8 mouse cellular contexts compared by ENCODE assay signal in genomic region chr11:55077331-55078231, GRCm38 (mm10). TPM values are rescaled to one million over a fixed set of nuclear protein-coding genes. Genes with fewer than 3 reads are reported as not detected.
DNase-seq lines count a peak whose midpoint lies in the region; ATAC-seq and TF ChIP-seq lines count a peak whose summit lies in the region.

Gene Ccdc69, minus strand, starts transcription at chr11:55078131.

- H3K9ac ChIP-seq in ES-Bruce4 (ENCODE audit: low read depth, poor library complexity, severe bottlenecking), result peak within 1 kb of the TSS; percentile 70
- H3K9ac ChIP-seq in forebrain, embryonic 11.5 days (ENCODE audit: low read length), result peak within 1 kb of the TSS; percentile 60

- no peak within 1 kb of the TSS for H3K27ac ChIP-seq in ES-Bruce4 (ENCODE audit: insufficient read depth, low read length)
- no peak within 1 kb of the TSS for H3K27ac ChIP-seq in forebrain, embryonic 11.5 days (ENCODE audit: low read depth, low read length)

- peak; percentile 73 for DNase-seq in brain, embryonic 14.5 days (ENCODE audit: low read depth)
- DNase-seq in forebrain, embryonic 11.5 days (ENCODE audit: low spot score), result peak; percentile 72
- DNase-seq in heart, postnatal 25 days (ENCODE audit: low spot score), result peak; percentile 57
- peak; percentile 18 to 22 for DNase-seq in left cerebral cortex, postnatal 36 days (ENCODE audit: low spot score in 2 of 2)
- DNase-seq in right cerebral cortex, postnatal 14 days, result peak; percentile 32
- DNase-seq in yolk sac, embryonic 10.5 days (ENCODE audit: low spot score), result peak; percentile 58

- no peaks in the 10 kb centered on the region for H3K9me3 ChIP-seq in ES-Bruce4 (replicated peaks; ENCODE audit: control insufficient read depth, insufficient read depth, low read length, poor library complexity, severe bottlenecking)
- H3K9me3 ChIP-seq in forebrain, embryonic 11.5 days (ENCODE audit: control insufficient read depth, low read length), result no peaks in the 10 kb centered on the region

- no peak for TF ChIP-seq POLR2A in ES-Bruce4 (IDR thresholded peaks at IDR 0.05; ENCODE audit: insufficient read depth, low read length)
- TF ChIP-seq POLR2A in brain, embryonic 14.5 days (IDR thresholded peaks at IDR 0.05; ENCODE audit: borderline replicate concordance, extremely low read depth, insufficient read depth, insufficient read length, poor library complexity, severe bottlenecking), result no peak

- ATAC-seq in forebrain, embryonic 11.5 days (replicated peaks; ENCODE audit: low FRiP score), result peak; percentile 63
- ATAC-seq in megakaryocyte-erythroid progenitor cell, adult 5-6 weeks (replicated peaks; ENCODE audit: low FRiP score, low TSS enrichment, poor library complexity, severe bottlenecking), result peak; percentile 89

- under 1% methylated on average over 49 of the region's 50 CpGs for WGBS in forebrain, embryonic 11.5 days

- H3K36me3 ChIP-seq in ES-Bruce4 (ENCODE audit: control insufficient read depth, insufficient read depth, low read length, poor library complexity, severe bottlenecking), result no peaks in the 10 kb centered on the region
- no peaks in the 10 kb centered on the region for H3K36me3 ChIP-seq in forebrain, embryonic 11.5 days (ENCODE audit: control insufficient read depth, insufficient read depth, low read length)

- H3K4me1 ChIP-seq in ES-Bruce4 (ENCODE audit: control insufficient read depth, insufficient read depth, low read length), result peaks cover 2% of the 10 kb centered on the region
- H3K4me1 ChIP-seq in forebrain, embryonic 11.5 days (replicated peaks; ENCODE audit: control insufficient read depth, insufficient read depth, low read length), result peaks cover 5% of the 10 kb centered on the region; the same call in 1 of the 2 replicates

- peak within 1 kb of the TSS; percentile 89 for H3K4me2 ChIP-seq in forebrain, embryonic 11.5 days (ENCODE audit: low read depth, low read length, severe bottlenecking)

- intact Hi-C loops in heart, postnatal 25 days (cut with DNase I), result no loop called here
- intact Hi-C loops in left cerebral cortex, postnatal 36 days (cut with DNase I), result no loop called here

- no peak for TF ChIP-seq CTCF in ES-Bruce4 (IDR thresholded peaks at IDR 0.05; ENCODE audit: low read depth, low read length)
- no peak for TF ChIP-seq CTCF in brain, embryonic 14.5 days (IDR thresholded peaks at IDR 0.05; ENCODE audit: borderline replicate concordance, extremely low read depth, insufficient read depth, insufficient read length)

- peak within 1 kb of the TSS; percentile 68 for H3K4me3 ChIP-seq in ES-Bruce4 (ENCODE audit: low read depth, low read length)
- H3K4me3 ChIP-seq in forebrain, embryonic 11.5 days (ENCODE audit: low read depth, low read length), result peak within 1 kb of the TSS; percentile 39

- H3K27me3 ChIP-seq in ES-Bruce4 (ENCODE audit: control insufficient read depth, insufficient read depth, low read length, poor library complexity, severe bottlenecking), result 0 out of 2 replicates have a peak, but pooled peaks cover 3% of the 10 kb centered on the region
- peaks cover 4% of the 10 kb centered on the region; the same call in 1 of the 2 replicates for H3K27me3 ChIP-seq in forebrain, embryonic 11.5 days (ENCODE audit: control insufficient read depth, insufficient read depth, low read length)

- 0 out of 2 replicates have a peak, but pooled peaks have one; percentile 8 for TF ChIP-seq EP300 in ES-Bruce4 (IDR thresholded peaks at IDR 0.05; ENCODE audit: insufficient read depth, low read depth, low read length)

RNA-seq across cellular contexts. Expression of gene Ccdc69, which starts in this region (rescaled TPM):
- not detected in 2 replicates for polyA plus RNA-seq in ES-Bruce4 (2011; ENCODE audit: insufficient read depth, insufficient read length, low read depth, missing spikeins)
- 0.23 and 0.34 TPM in 2 replicates for polyA plus RNA-seq in brain, embryonic 14.5 days (2012; rRNA removed)
- polyA plus RNA-seq in forebrain, embryonic 11.5 days (2014; fragmentation: Nextera tagmentation; extraction: Ambion mirVana), result 0.36 TPM in 1 of 2 replicates, not detected in the other
- 10 to 100 TPM; 11.4 to 13.4 TPM for total RNA-seq in heart, postnatal 25 days (2021)
- under 1 TPM in 1 of 2 experiments, not detected in 1; 0.25 TPM for total RNA-seq in left cerebral cortex, postnatal 36 days (2021)
- 4.8 and 8.8 TPM in 2 replicates for total RNA-seq in megakaryocyte-erythroid progenitor cell, adult 5-6 weeks (2014; fragmentation: Nextera tagmentation)
- total RNA-seq in megakaryocyte-erythroid progenitor cell, adult 5-6 weeks (2017), result 9.6 and 15.9 TPM in 2 replicates

Comparison
In these comparisons a context has a peak if more than half of its experiments do, and no peak if none do; other contexts are left out.
1. RNA of gene Ccdc69 (total RNA-seq): 4.8 to 15.9 TPM in megakaryocyte-erythroid progenitor cell, adult 5-6 weeks and 11.4 to 13.4 TPM in heart, postnatal 25 days; 0.25 TPM in left cerebral cortex, postnatal 36 days; every median in the first group is over 4 times any median in the second.
2. Peak in DNase-seq in brain, embryonic 14.5 days; RNA of the gene not detected or under 1 TPM.
3. Peak in DNase-seq, ATAC-seq, H3K4me3 ChIP-seq, H3K9ac ChIP-seq and H3K4me2 ChIP-seq in forebrain, embryonic 11.5 days; RNA of the gene not detected or under 1 TPM.
4. Peak in DNase-seq in left cerebral cortex, postnatal 36 days; RNA of the gene not detected or under 1 TPM.
5. DNase-seq: peak in every context shown above with its lines; median percentile 73 in brain, embryonic 14.5 days; 72 in forebrain, embryonic 11.5 days; 58 in yolk sac, embryonic 10.5 days; 57 in heart, postnatal 25 days; 32 in right cerebral cortex, postnatal 14 days; 20 in left cerebral cortex, postnatal 36 days.